Mouse (Mus musculus) kidney, postnatal 0 days (tissue): ENCODE results near the gene AF067061. TPM values are rescaled to one million over a fixed set of nuclear protein-coding genes. Genes with fewer than 3 reads are reported as not detected.
"Not testable (repeated sequence)": the region's sequence is repeated elsewhere in the genome, so short reads cannot be mapped to it uniquely, and the experiment has no call there.

ENCODE experiments used
- ATAC-seq: fragments of 200-750 bp; cut with Nextera tagmentation; replicated peaks from 2 replicates; pipeline ENCODE4 v1.8.0; 2017; ENCODE audit warnings: low read depth, moderate number of reproducible peaks, moderate TSS enrichment, moderate library complexity; ENCODE audit not compliant: low FRiP score
- DNase-seq: peaks from one replicate; pipeline ENCODE4 v3.0.0-alpha.2; 2016; ENCODE audit warnings: low spot score
- H3K27ac ChIP-seq: fragments of 300-500 bp; sonication (generic); 2 replicates; pipeline ENCODE4 v1.5.1; 2014; ENCODE audit warnings: mild to moderate bottlenecking
- H3K27me3 ChIP-seq: fragments of 300-500 bp; sonication (generic); 2 replicates; pipeline ENCODE4 v1.6.1; 2014; ENCODE audit warnings: low read length, mixed read lengths; ENCODE audit not compliant: insufficient read depth
- H3K36me3 ChIP-seq: fragments of 300-500 bp; sonication (generic); 2 replicates; pipeline ENCODE4 v1.6.1; 2014; ENCODE audit warnings: low read length, mixed read lengths; ENCODE audit not compliant: insufficient read depth
- H3K4me1 ChIP-seq: fragments of 300-500 bp; sonication (generic); replicated peaks from 2 replicates; pipeline ENCODE4 v1.6.1; 2014; ENCODE audit warnings: antibody characterized with exemption, low read length, mixed read lengths; ENCODE audit not compliant: insufficient read depth
- H3K4me2 ChIP-seq: fragments of 300-500 bp; sonication (generic); 2 replicates; pipeline ENCODE4 v1.6.1; 2014; ENCODE audit warnings: mild to moderate bottlenecking, low read length, moderate library complexity, mixed read lengths
- H3K4me3 ChIP-seq: fragments of 300-500 bp; sonication (generic); replicated peaks from 2 replicates; pipeline ENCODE4 v1.5.1; 2014; ENCODE audit warnings: low read depth, low read length
- H3K9ac ChIP-seq: fragments of 300-500 bp; sonication (generic); 2 replicates; pipeline ENCODE4 v1.6.1; 2014; ENCODE audit warnings: low read depth, low read length
- H3K9me3 ChIP-seq: fragments of 300-500 bp; sonication (generic); replicated peaks from 2 replicates; pipeline ENCODE4 v1.6.1; 2016; ENCODE audit warnings: low read length, inconsistent platforms, mixed read lengths
- CTCF ChIP-seq: IDR thresholded peaks from 2 replicates; pipeline ENCODE4 v1.5.1; 2016; ENCODE audit warnings: antibody characterized with exemption, low read depth, mild to moderate bottlenecking, moderate library complexity
- WGBS: fragments of 180-500 bp; shearing (Covaris S2); extraction: QIAGEN DNeasy Blood & Tissue Kit; methylation state at CpG from one replicate; pipeline ENCODE4 v1.1.7; 2014; 5-methylcytosine and 5-hydroxymethylcytosine counted together
- polyA plus RNA-seq: library from polyadenylated mRNA; unstranded; fragments of >200 nt; fragmentation: Nextera tagmentation; extraction: Ambion mirVana; gene quantifications from 2 replicates; pipeline ENCODE4 v1.2.1, GENCODE M21; 2015

AF067061 gene
- polyA plus RNA-seq, 1 experiment from 2014 or later: not detected

GRCm38 (mm10) chr13:120259718-120260117 is 3.2 kb upstream of the AF067061 start:
- 75% methylated on average over 3 of the region's 3 CpGs for WGBS
- H3K9ac ChIP-seq, ATAC-seq, H3K9me3 ChIP-seq, H3K36me3 ChIP-seq, H3K27ac ChIP-seq, H3K4me3 ChIP-seq, DNase-seq, H3K27me3 ChIP-seq, H3K4me2 ChIP-seq, H3K4me1 ChIP-seq: not testable (repeated sequence)

- not testable (repeated sequence) for H3K4me3 ChIP-seq, ATAC-seq
- WGBS: 21% methylated on average over 2 of the region's 2 CpGs
These were observed 14.9 kb downstream of the AF067061 start for GRCm38 (mm10) chr13:120277837-120278236.

GRCm38 (mm10) chr13:120278784-120279183 is 15.9 kb downstream of the AF067061 start:
- no peak overlapping the region for H3K9ac ChIP-seq
- TF ChIP-seq CTCF: no peak
- H3K27me3 ChIP-seq: no peaks in the 10 kb centered on the region
- no peak for ATAC-seq
- H3K9me3 ChIP-seq: no peaks in the 10 kb centered on the region
- 91% methylated on average over 9 of the region's 9 CpGs for WGBS
- H3K4me1 ChIP-seq: no peaks in the 10 kb centered on the region
- no peak overlapping the region for H3K4me3 ChIP-seq
- no peaks in the 10 kb centered on the region for H3K36me3 ChIP-seq
- no peak overlapping the region for H3K4me2 ChIP-seq
- DNase-seq: no peak
- no peak overlapping the region for H3K27ac ChIP-seq

More at GRCm38 (mm10) chr13:120277837-120278236, 14.9 kb downstream of the AF067061 start:
- H3K27me3 ChIP-seq, H3K9me3 ChIP-seq, H3K9ac ChIP-seq, H3K27ac ChIP-seq, H3K36me3 ChIP-seq, H3K4me2 ChIP-seq, DNase-seq, H3K4me1 ChIP-seq: not testable (repeated sequence)

GRCm38 (mm10) chr13:120299324-120299894 is 36.5 kb downstream of the AF067061 start:
- no peak for ATAC-seq
- no peak for TF ChIP-seq CTCF
- WGBS: 60% methylated on average over 1 of the region's 1 CpGs
- Histone ChIP-seq H3K4me2 (no peak overlapping the region), H3K27me3 (no peaks in the 10 kb centered on the region), H3K9me3 (no peaks in the 10 kb centered on the region), H3K4me3 (no peak overlapping the region), H3K4me1 (no peaks in the 10 kb centered on the region), H3K9ac (no peak overlapping the region), H3K27ac (no peak overlapping the region), H3K36me3 (no peaks in the 10 kb centered on the region)
- no peak for DNase-seq

- Histone ChIP-seq H3K27me3 (no peaks in the 10 kb centered on the region), H3K4me3 (no peak within 1 kb of the TSS), H3K36me3 (no peaks in the 10 kb centered on the region), H3K4me2 (no peak within 1 kb of the TSS), H3K9me3 (no peaks in the 10 kb centered on the region), H3K27ac (no peak within 1 kb of the TSS), H3K9ac (no peak within 1 kb of the TSS), H3K4me1 (no peaks in the 10 kb centered on the region)
- TF ChIP-seq CTCF: no peak
- WGBS: 55% methylated on average over 2 of the region's 2 CpGs
- no peak for ATAC-seq
- DNase-seq: no peak
These were observed 37.1 kb downstream of the AF067061 start, which contains the start of gene BC147527 for GRCm38 (mm10) chr13:120299991-120300442. BC147527 (plus strand) TSS chr13:120300392.

GRCm38 (mm10) chr13:120300853-120301252 is 37.9 kb downstream of the AF067061 start:
- no peaks in the 10 kb centered on the region for H3K4me1 ChIP-seq
- TF ChIP-seq CTCF: no peak
- H3K9ac ChIP-seq: no peak overlapping the region
- no peak for ATAC-seq
- H3K4me2 ChIP-seq: no peak overlapping the region
- WGBS: 88% methylated on average over 4 of the region's 4 CpGs
- DNase-seq: no peak
- no peaks in the 10 kb centered on the region for H3K36me3 ChIP-seq
- H3K27me3 ChIP-seq: no peaks in the 10 kb centered on the region
- no peak overlapping the region for H3K4me3 ChIP-seq
- H3K9me3 ChIP-seq: no peaks in the 10 kb centered on the region
- no peak overlapping the region for H3K27ac ChIP-seq

- H3K4me1 ChIP-seq: no peaks in the 10 kb centered on the region
- no peaks in the 10 kb centered on the region for H3K9me3 ChIP-seq
- H3K4me2 ChIP-seq: no peak overlapping the region
- 71% methylated on average over 4 of the region's 4 CpGs for WGBS
- ATAC-seq (no peak), DNase-seq (no peak)
- no peaks in the 10 kb centered on the region for H3K36me3 ChIP-seq
- no peak overlapping the region for H3K9ac ChIP-seq
- H3K27me3 ChIP-seq: no peaks in the 10 kb centered on the region
- no peak for TF ChIP-seq CTCF
- H3K27ac ChIP-seq: no peak overlapping the region
- H3K4me3 ChIP-seq: no peak overlapping the region
These were observed 47.8 kb downstream of the AF067061 start for GRCm38 (mm10) chr13:120310749-120311148.
